Comparison of ENCODE assay signal across 9 mouse cellular contexts in the genomic region with DNA sequence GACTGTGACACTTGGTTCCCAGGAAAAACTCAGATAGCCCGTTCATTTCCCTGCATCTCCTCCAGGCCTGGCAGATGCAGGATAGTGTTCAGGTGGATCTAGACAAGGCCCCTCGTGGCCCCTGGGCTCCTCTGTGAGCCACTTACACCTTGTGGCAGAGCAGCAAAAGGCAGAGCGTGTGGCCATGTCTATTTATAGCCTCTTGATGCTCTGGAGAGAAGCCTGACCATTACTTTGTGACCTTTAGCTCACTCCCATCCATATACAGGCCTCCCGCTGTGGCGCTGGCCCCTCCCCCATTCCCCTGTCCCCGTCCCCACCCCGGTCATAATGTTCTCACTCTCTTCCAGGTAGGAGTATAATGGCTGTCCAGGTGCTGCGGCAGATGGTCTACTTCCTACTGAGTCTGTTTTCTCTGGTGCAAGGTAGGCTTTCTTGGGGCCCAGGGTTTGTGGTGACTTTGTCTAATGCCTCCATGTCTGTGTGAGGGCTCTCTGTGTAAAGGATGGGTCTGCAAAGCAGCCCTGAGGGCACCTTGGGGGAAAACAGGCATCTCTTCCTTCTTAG. TPM values are rescaled to one million over a fixed set of nuclear protein-coding genes. Genes with fewer than 3 reads are reported as not detected.
DNase-seq lines count a peak whose midpoint lies in the region; ATAC-seq and TF ChIP-seq lines count a peak whose summit lies in the region.
"Had no signal": no experiment of that assay in that cellular context is flagged by ENCODE, and none has a peak within 500 bp of the region (broad histone marks: within the 10 kb centered on the region; RNA-seq: fewer than 3 reads in every experiment).

No protein-coding gene starts in this region.

- H3K27ac ChIP-seq in lung, embryonic 15.5 days: 0 out of 2 replicates have a peak overlapping the region, but pooled peaks have one; percentile 13
- no peak overlapping the region for H3K27ac ChIP-seq in hindbrain, embryonic 11.5 days (ENCODE audit: low read depth, low read length)
- peak overlapping the region; percentile 27 for H3K27ac ChIP-seq in midbrain, postnatal 0 days (ENCODE audit: low read depth, low read length)

- no peaks in the 10 kb centered on the region for H3K27me3 ChIP-seq in lung, embryonic 15.5 days
- no peaks in the 10 kb centered on the region for H3K27me3 ChIP-seq in hindbrain, embryonic 11.5 days (ENCODE audit: control insufficient read depth, insufficient read depth, low read length)
- H3K27me3 ChIP-seq in midbrain, postnatal 0 days (ENCODE audit: insufficient read depth, low read length): no peaks in the 10 kb centered on the region

- WGBS in lung, embryonic 15.5 days: 50% methylated on average over 8 of the region's 8 CpGs
- 56% methylated on average over 8 of the region's 8 CpGs for WGBS in hindbrain, embryonic 11.5 days
- 70% methylated on average over 8 of the region's 8 CpGs for WGBS in midbrain, postnatal 0 days

- no peak overlapping the region for H3K4me3 ChIP-seq in lung, embryonic 15.5 days
- no peak overlapping the region for H3K4me3 ChIP-seq in hindbrain, embryonic 11.5 days (ENCODE audit: low read depth, low read length)
- H3K4me3 ChIP-seq in midbrain, postnatal 0 days (ENCODE audit: low read depth, low read length): no peak overlapping the region

- peaks cover 45% of the 10 kb centered on the region for H3K4me1 ChIP-seq in lung, embryonic 15.5 days
- peaks cover 29% of the 10 kb centered on the region for H3K4me1 ChIP-seq in hindbrain, embryonic 11.5 days (replicated peaks; ENCODE audit: control insufficient read depth, insufficient read depth, low read length)
- H3K4me1 ChIP-seq in midbrain, postnatal 0 days (ENCODE audit: insufficient read depth, low read length): peaks cover 29% of the 10 kb centered on the region

- no peak for TF ChIP-seq CTCF in midbrain, postnatal 0 days (IDR thresholded peaks at IDR 0.05)

- no peak overlapping the region for H3K4me2 ChIP-seq in lung, embryonic 15.5 days
- no peak overlapping the region for H3K4me2 ChIP-seq in hindbrain, embryonic 11.5 days (replicated peaks; ENCODE audit: low read depth, low read length)
- H3K4me2 ChIP-seq in midbrain, postnatal 0 days (ENCODE audit: low read depth, low read length, poor library complexity, severe bottlenecking): no peak overlapping the region

- no peak for ATAC-seq in lung, embryonic 15.5 days (ENCODE audit: borderline replicate concordance, extremely low read depth, low FRiP score, low TSS enrichment)
- 0 out of 2 replicates have a peak, but pooled peaks have one; percentile 1 for ATAC-seq in hindbrain, embryonic 11.5 days (ENCODE audit: low FRiP score)
- ATAC-seq in midbrain, postnatal 0 days (ENCODE audit: low FRiP score): no peak

- H3K9me3 ChIP-seq in lung, embryonic 15.5 days: no peaks in the 10 kb centered on the region
- H3K9me3 ChIP-seq in hindbrain, embryonic 11.5 days (ENCODE audit: control insufficient read depth, low read length): no peaks in the 10 kb centered on the region
- H3K9me3 ChIP-seq in midbrain, postnatal 0 days (ENCODE audit: low read length): no peaks in the 10 kb centered on the region

- peaks cover 15% of the 10 kb centered on the region; the same call in 1 of the 2 replicates for H3K36me3 ChIP-seq in lung, embryonic 15.5 days
- H3K36me3 ChIP-seq in hindbrain, embryonic 11.5 days (ENCODE audit: control insufficient read depth, insufficient read depth, low read length): peaks cover 22% of the 10 kb centered on the region
- H3K36me3 ChIP-seq in midbrain, postnatal 0 days (ENCODE audit: insufficient read depth, low read length): peaks cover 41% of the 10 kb centered on the region

- no peak overlapping the region for H3K9ac ChIP-seq in lung, embryonic 15.5 days
- H3K9ac ChIP-seq in hindbrain, embryonic 11.5 days (ENCODE audit: low read depth, low read length): no peak overlapping the region
- H3K9ac ChIP-seq in midbrain, postnatal 0 days (replicated peaks; ENCODE audit: low read length, poor library complexity, severe bottlenecking): no peak overlapping the region

- DNase-seq in cerebellum, postnatal 14 days: peak; percentile 21 to 47
- no peak for DNase-seq in cerebellum, adult 11-12 months
- DNase-seq in lung, postnatal 36 days: no peak
- no peak for DNase-seq in hindbrain, embryonic 11.5 days (ENCODE audit: low spot score)
- DNase-seq in midbrain, postnatal 0 days (ENCODE audit: low spot score): no peak
- DNase-seq in right cerebral cortex, postnatal 25 days: no peak
- DNase-seq in frontal cortex, postnatal 10 days (ENCODE audit: low spot score in 2 of 2): no peak

RNA-seq across cellular contexts. Expression of gene Adgrg3, which starts 15.3 kb away (rescaled TPM):
- 4.3 and 5.2 TPM in 2 replicates for polyA plus RNA-seq in lung, embryonic 15.5 days (2015; fragmentation: Nextera tagmentation; extraction: Ambion mirVana)
- polyA plus RNA-seq in hindbrain, embryonic 11.5 days (2014; fragmentation: Nextera tagmentation; extraction: Ambion mirVana): 2.5 and 4.7 TPM in 2 replicates
- 1.5 and 1.7 TPM in 2 replicates for total RNA-seq in midbrain, postnatal 0 days (2014; rRNA removed)
- polyA plus RNA-seq in midbrain, postnatal 0 days (2015; fragmentation: Nextera tagmentation; extraction: Ambion mirVana): 0.59 and 0.88 TPM in 2 replicates

RNA-seq across cellular contexts. Expression of gene Adgrg1, which starts 27.6 kb away (rescaled TPM):
- polyA plus RNA-seq in lung, embryonic 15.5 days (2015; fragmentation: Nextera tagmentation; extraction: Ambion mirVana): 35.4 and 35.6 TPM in 2 replicates
- polyA plus RNA-seq in hindbrain, embryonic 11.5 days (2014; fragmentation: Nextera tagmentation; extraction: Ambion mirVana): 138 and 160 TPM in 2 replicates
- 218 and 247 TPM in 2 replicates for total RNA-seq in midbrain, postnatal 0 days (2014; rRNA removed)
- polyA plus RNA-seq in midbrain, postnatal 0 days (2015; fragmentation: Nextera tagmentation; extraction: Ambion mirVana): 114 and 125 TPM in 2 replicates

RNA-seq across cellular contexts. Expression of gene Drc7, which starts 52.7 kb away (rescaled TPM):
- 0.61 and 0.83 TPM in 2 replicates for polyA plus RNA-seq in lung, embryonic 15.5 days (2015; fragmentation: Nextera tagmentation; extraction: Ambion mirVana)
- 1.0 and 1.2 TPM in 2 replicates for polyA plus RNA-seq in hindbrain, embryonic 11.5 days (2014; fragmentation: Nextera tagmentation; extraction: Ambion mirVana)
- total RNA-seq in midbrain, postnatal 0 days (2014; rRNA removed): 4.4 and 9.8 TPM in 2 replicates
- 2.8 and 3.6 TPM in 2 replicates for polyA plus RNA-seq in midbrain, postnatal 0 days (2015; fragmentation: Nextera tagmentation; extraction: Ambion mirVana)
- polyA plus RNA-seq: stomach, embryonic 14.5 days had no signal

Comparison
In these comparisons a context has a peak if more than half of its experiments do, and no peak if none do; other contexts are left out.
1. DNase-seq: peak in cerebellum, postnatal 14 days (2 of 2); none in cerebellum, adult 11-12 months (single experiment), lung, postnatal 36 days (single experiment), hindbrain, embryonic 11.5 days (single experiment), midbrain, postnatal 0 days (single experiment), right cerebral cortex, postnatal 25 days (single experiment) and frontal cortex, postnatal 10 days (0 of 2).